ENCODE assay signal across 28 mouse cellular contexts in genomic region chr19:57988559-57989093, GRCm38 (mm10).
DNase-seq lines count a peak whose midpoint lies in the region; ATAC-seq lines count a peak whose summit lies in the region.
"Had no signal": no experiment of that assay in that cellular context is flagged by ENCODE, and none has a peak within 500 bp of the region (broad histone marks: within the 10 kb centered on the region; RNA-seq: fewer than 3 reads in every experiment).

No protein-coding gene starts in this region.

- peaks cover 56% of the 10 kb centered on the region for H3K4me1 ChIP-seq in forebrain, embryonic 10.5 days
- peaks cover 29% of the 10 kb centered on the region for H3K4me1 ChIP-seq in forebrain, embryonic 16.5 days (replicated peaks; ENCODE audit: control insufficient read depth, insufficient read depth, low read length)
- H3K4me1 ChIP-seq in kidney, embryonic 16.5 days (ENCODE audit: insufficient read depth, low read length): peaks cover 13% of the 10 kb centered on the region; the same call in 1 of the 2 replicates
- peaks cover 47% of the 10 kb centered on the region for H3K4me1 ChIP-seq in neural tube, embryonic 13.5 days (replicated peaks)
- H3K4me1 ChIP-seq: liver, embryonic 15.5 days had no signal

- H3K36me3 ChIP-seq in forebrain, embryonic 10.5 days (replicated peaks): no peaks in the 10 kb centered on the region
- H3K36me3 ChIP-seq in forebrain, embryonic 16.5 days (ENCODE audit: control insufficient read depth, insufficient read depth): no peaks in the 10 kb centered on the region
- no peaks in the 10 kb centered on the region for H3K36me3 ChIP-seq in kidney, embryonic 16.5 days (ENCODE audit: insufficient read depth, low read length)
- no peaks in the 10 kb centered on the region for H3K36me3 ChIP-seq in neural tube, embryonic 13.5 days
- H3K36me3 ChIP-seq: embryonic facial prominence, embryonic 12.5 days; heart, embryonic 10.5 days; heart, embryonic 15.5 days; hindbrain, embryonic 13.5 days; limb, embryonic 12.5 days; liver, embryonic 15.5 days; midbrain, embryonic 15.5 days had no signal

- peak overlapping the region; percentile 78 for H3K27ac ChIP-seq in forebrain, embryonic 10.5 days
- no peak overlapping the region for H3K27ac ChIP-seq in forebrain, embryonic 16.5 days (ENCODE audit: low read length)
- no peak overlapping the region for H3K27ac ChIP-seq in kidney, embryonic 16.5 days (ENCODE audit: low read length)
- H3K27ac ChIP-seq in neural tube, embryonic 13.5 days (replicated peaks): peak overlapping the region; percentile 46; the same call in 1 of the 2 replicates
- H3K27ac ChIP-seq: embryonic facial prominence, embryonic 12.5 days; heart, embryonic 10.5 days; heart, embryonic 15.5 days; limb, embryonic 12.5 days; liver, embryonic 15.5 days; midbrain, embryonic 10.5 days; midbrain, embryonic 15.5 days had no signal

- H3K4me2 ChIP-seq in forebrain, embryonic 16.5 days (ENCODE audit: low read length): no peak overlapping the region
- no peak overlapping the region for H3K4me2 ChIP-seq in kidney, embryonic 16.5 days (replicated peaks; ENCODE audit: low read depth, low read length)
- H3K4me2 ChIP-seq in neural tube, embryonic 13.5 days: no peak overlapping the region
- H3K4me2 ChIP-seq: embryonic facial prominence, embryonic 12.5 days; forebrain, embryonic 13.5 days; heart, embryonic 15.5 days; hindbrain, embryonic 13.5 days; limb, embryonic 12.5 days; liver, embryonic 15.5 days; lung, embryonic 14.5 days; midbrain, embryonic 15.5 days had no signal

- H3K27me3 ChIP-seq in forebrain, embryonic 10.5 days (ENCODE audit: poor library complexity, severe bottlenecking): no peaks in the 10 kb centered on the region
- H3K27me3 ChIP-seq in forebrain, embryonic 16.5 days (replicated peaks; ENCODE audit: control insufficient read depth, insufficient read depth, low read length): no peaks in the 10 kb centered on the region
- H3K27me3 ChIP-seq in kidney, embryonic 16.5 days (ENCODE audit: insufficient read depth, low read length): no peaks in the 10 kb centered on the region
- no peaks in the 10 kb centered on the region for H3K27me3 ChIP-seq in neural tube, embryonic 13.5 days
- H3K27me3 ChIP-seq: embryonic facial prominence, embryonic 12.5 days; forebrain, embryonic 13.5 days; heart, embryonic 15.5 days; hindbrain, embryonic 13.5 days; limb, embryonic 12.5 days; liver, embryonic 15.5 days; midbrain, embryonic 15.5 days; Patski had no signal

- no peak for DNase-seq in forebrain, embryonic 10.5 days (ENCODE audit: extremely low spot score, low spot score)
- no peak for DNase-seq in kidney, adult 18-20 months
- no peak for DNase-seq in neural tube, embryonic 10.5 days (ENCODE audit: extremely low spot score, low spot score)
- DNase-seq in spleen, postnatal 4 days (ENCODE audit: low spot score in 2 of 2): no peak
- DNase-seq: adrenal gland, postnatal 10 days; cerebellum, adult 11-12 months; cerebellum, adult 9-11 months; gastrocnemius, postnatal 14 days; heart, postnatal 36 days; kidney, postnatal 14 days; lung, embryonic 14.5 days; right cerebral cortex, adult 18-20 months; thymus, adult 2 months; thymus, postnatal 36 days had no signal

- no peaks in the 10 kb centered on the region for H3K9me3 ChIP-seq in forebrain, embryonic 10.5 days
- no peaks in the 10 kb centered on the region for H3K9me3 ChIP-seq in forebrain, embryonic 16.5 days (ENCODE audit: control insufficient read depth, low read length)
- H3K9me3 ChIP-seq in kidney, embryonic 16.5 days (ENCODE audit: low read length): peaks cover 1% of the 10 kb centered on the region; the same call in 1 of the 2 replicates
- H3K9me3 ChIP-seq in neural tube, embryonic 13.5 days: no peaks in the 10 kb centered on the region
- H3K9me3 ChIP-seq: embryonic facial prominence, embryonic 12.5 days; forebrain, embryonic 13.5 days; heart, embryonic 10.5 days; heart, embryonic 15.5 days; hindbrain, embryonic 13.5 days; liver, embryonic 15.5 days; midbrain, embryonic 10.5 days; midbrain, embryonic 15.5 days had no signal

- no peak for ATAC-seq in forebrain, embryonic 16.5 days
- ATAC-seq in kidney, embryonic 16.5 days (ENCODE audit: low FRiP score, low TSS enrichment): 0 out of 2 replicates have a peak, but pooled peaks have one; percentile 42
- ATAC-seq in neural tube, embryonic 13.5 days (ENCODE audit: low read depth): no peak
- ATAC-seq: forebrain, embryonic 13.5 days; intestine, embryonic 16.5 days; midbrain, embryonic 15.5 days; Patski had no signal

- no peak overlapping the region for H3K9ac ChIP-seq in forebrain, embryonic 16.5 days (replicated peaks; ENCODE audit: low read depth, low read length)
- no peak overlapping the region for H3K9ac ChIP-seq in kidney, embryonic 16.5 days (replicated peaks; ENCODE audit: low read length)
- no peak overlapping the region for H3K9ac ChIP-seq in neural tube, embryonic 13.5 days
- H3K9ac ChIP-seq: embryonic facial prominence, embryonic 12.5 days; forebrain, embryonic 13.5 days; heart, embryonic 15.5 days; hindbrain, embryonic 13.5 days; limb, embryonic 12.5 days; liver, embryonic 15.5 days; lung, embryonic 14.5 days; midbrain, embryonic 15.5 days had no signal

- WGBS in forebrain, embryonic 10.5 days: 55% methylated on average over 10 of the region's 10 CpGs
- WGBS in forebrain, embryonic 16.5 days: 59% methylated on average over 10 of the region's 10 CpGs
- WGBS in kidney, embryonic 16.5 days: 40% methylated on average over 10 of the region's 10 CpGs
- 68% methylated on average over 10 of the region's 10 CpGs for WGBS in neural tube, embryonic 13.5 days

- H3K4me3 ChIP-seq in forebrain, embryonic 10.5 days: no peak overlapping the region
- H3K4me3 ChIP-seq in forebrain, embryonic 16.5 days (replicated peaks; ENCODE audit: low read length): no peak overlapping the region
- no peak overlapping the region for H3K4me3 ChIP-seq in kidney, embryonic 16.5 days (ENCODE audit: low read length)
- no peak overlapping the region for H3K4me3 ChIP-seq in neural tube, embryonic 13.5 days
- H3K4me3 ChIP-seq: embryonic facial prominence, embryonic 12.5 days; forebrain, embryonic 13.5 days; heart, embryonic 10.5 days; heart, embryonic 15.5 days; hindbrain, embryonic 13.5 days; limb, embryonic 12.5 days; liver, embryonic 15.5 days; midbrain, embryonic 10.5 days; midbrain, embryonic 15.5 days had no signal

Comparison
In these comparisons a context has a peak if more than half of its experiments do, and no peak if none do; other contexts are left out.
1. H3K27ac ChIP-seq: peak in forebrain, embryonic 10.5 days (single experiment) and neural tube, embryonic 13.5 days (single experiment); none in forebrain, embryonic 16.5 days (single experiment) and kidney, embryonic 16.5 days (single experiment).